Mouse (Mus musculus) limb, embryonic 14.5 days (tissue): ENCODE data around the gene Clpb. TPM values are rescaled to one million over a fixed set of nuclear protein-coding genes. Genes with fewer than 3 reads are reported as not detected.
"Not testable (repeated sequence)": the region's sequence is repeated elsewhere in the genome, so short reads cannot be mapped to it uniquely, and the experiment has no call there.

Experiments
- ATAC-seq: fragments of 200-750 bp; cut with Nextera tagmentation; 2 replicates; pipeline ENCODE4 v1.8.0; 2017; ENCODE audit warnings: low read depth, moderate number of reproducible peaks, moderate TSS enrichment; ENCODE audit not compliant: low FRiP score
- DNase-seq: peaks from one replicate; pipeline ENCODE4 v3.0.0-alpha.2; 2015; ENCODE audit warnings: low spot score
- H3K27ac ChIP-seq: fragments of 300-500 bp; sonication (generic); replicated peaks from 2 replicates; pipeline ENCODE4 v1.5.1; 2014; ENCODE audit warnings: low read depth, mild to moderate bottlenecking, low read length, moderate library complexity, mixed read lengths
- H3K27me3 ChIP-seq: fragments of 300-500 bp; sonication (generic); 2 replicates; pipeline ENCODE4 v1.6.1; 2014; ENCODE audit warnings: low read length, mixed read lengths; ENCODE audit not compliant: control insufficient read depth, insufficient read depth
- H3K36me3 ChIP-seq: fragments of 300-500 bp; sonication (generic); 2 replicates; pipeline ENCODE4 v1.6.1; 2014; ENCODE audit warnings: mild to moderate bottlenecking, low read length, moderate library complexity, mixed read lengths; ENCODE audit not compliant: control insufficient read depth, insufficient read depth
- H3K4me1 ChIP-seq: fragments of 300-500 bp; sonication (generic); 2 replicates; pipeline ENCODE4 v1.6.1; 2014; ENCODE audit warnings: antibody characterized with exemption, low read length, mixed read lengths; ENCODE audit not compliant: control insufficient read depth, insufficient read depth
- H3K4me2 ChIP-seq: fragments of 300-500 bp; sonication (generic); replicated peaks from 2 replicates; pipeline ENCODE4 v1.6.1; 2014; ENCODE audit warnings: low read depth, mild to moderate bottlenecking, low read length, moderate library complexity; ENCODE audit not compliant: severe bottlenecking
- H3K4me3 ChIP-seq: fragments of 300-500 bp; sonication (generic); replicated peaks from 2 replicates; pipeline ENCODE4 v1.5.1; 2014; ENCODE audit warnings: low read length
- H3K9ac ChIP-seq: fragments of 300-500 bp; sonication (generic); 2 replicates; pipeline ENCODE4 v1.6.1; 2014; ENCODE audit warnings: mild to moderate bottlenecking, low read depth, low read length, moderate library complexity; ENCODE audit not compliant: severe bottlenecking
- H3K9me3 ChIP-seq: fragments of 300-500 bp; sonication (generic); 2 replicates; pipeline ENCODE4 v1.6.1; 2016; ENCODE audit warnings: low read length; ENCODE audit not compliant: control insufficient read depth
- POLR2A ChIP-seq: fragments of 200-500 bp; IDR thresholded peaks from 2 replicates; pipeline ENCODE4 v1.8.0; 2012; ENCODE audit warnings: inconsistent platforms, mild to moderate bottlenecking, moderate library complexity, borderline replicate concordance; ENCODE audit not compliant: insufficient read depth, insufficient read length; ENCODE audit errors: extremely low read depth
- WGBS: fragments of 180-500 bp; shearing (Covaris S2); extraction: QIAGEN DNeasy Blood & Tissue Kit; methylation state at CpG from one replicate; pipeline ENCODE4 v1.1.7; 2014; 5-methylcytosine and 5-hydroxymethylcytosine counted together
- polyA plus RNA-seq, 2 experiments: library from polyadenylated mRNA; depleted of rRNA in 1 of 2; stranded (reverse) in 1 of 2; unstranded in 1 of 2; fragments of >200 nt; fragmentation: Nextera tagmentation in 1 of 2; extraction: Ambion mirVana in 1 of 2; gene quantifications; 2 replicates each; pipeline versions ENCODE4 v1.2.1 to v1.2.3; 2012 to 2014

The Clpb gene
- polyA plus RNA-seq, 2 experiments: 27.6 to 41.7 TPM

- Histone ChIP-seq H3K27ac (no peak overlapping the region), H3K4me3 (no peak overlapping the region), H3K4me1 (no peaks in the 10 kb centered on the region), H3K4me2 (no peak overlapping the region), H3K9me3 (no peaks in the 10 kb centered on the region), H3K27me3 (no peaks in the 10 kb centered on the region), H3K9ac (no peak overlapping the region), H3K36me3 (no peaks in the 10 kb centered on the region)
- 31% methylated on average over 4 of the region's 4 CpGs for WGBS
- no peak for TF ChIP-seq POLR2A
- DNase-seq (peak; percentile 50), ATAC-seq (no peak)
Measured at GRCm38 (mm10) chr7:101620373-101620772, 43.1 kb upstream of the Clpb start.

GRCm38 (mm10) chr7:101621861-101622260 is 41.6 kb upstream of the Clpb start:
- ATAC-seq, H3K9ac ChIP-seq, H3K4me1 ChIP-seq, H3K27ac ChIP-seq, H3K4me2 ChIP-seq, DNase-seq, H3K9me3 ChIP-seq, H3K27me3 ChIP-seq, H3K36me3 ChIP-seq, H3K4me3 ChIP-seq: not testable (repeated sequence)
- 84% methylated on average over 4 of the region's 4 CpGs for WGBS

GRCm38 (mm10) chr7:101624283-101624682 is 39.1 kb upstream of the Clpb start:
- no peak for TF ChIP-seq POLR2A
- no peaks in the 10 kb centered on the region for H3K9me3 ChIP-seq
- no peak overlapping the region for H3K4me2 ChIP-seq
- no peaks in the 10 kb centered on the region for H3K27me3 ChIP-seq
- H3K9ac ChIP-seq: no peak overlapping the region
- no peaks in the 10 kb centered on the region for H3K36me3 ChIP-seq
- no peak overlapping the region for H3K27ac ChIP-seq
- WGBS: 71% methylated on average over 6 of the region's 6 CpGs
- H3K4me3 ChIP-seq: no peak overlapping the region
- no peak for DNase-seq
- no peak for ATAC-seq
- no peaks in the 10 kb centered on the region for H3K4me1 ChIP-seq

GRCm38 (mm10) chr7:101627166-101627565 is 36.3 kb upstream of the Clpb start:
- ATAC-seq: not testable (repeated sequence)

GRCm38 (mm10) chr7:101628481-101628880 is 35.0 kb upstream of the Clpb start:
- Histone ChIP-seq H3K9ac (no peak overlapping the region), H3K36me3 (no peaks in the 10 kb centered on the region), H3K9me3 (no peaks in the 10 kb centered on the region), H3K27ac (no peak overlapping the region), H3K4me1 (no peaks in the 10 kb centered on the region), H3K4me3 (no peak overlapping the region), H3K27me3 (no peaks in the 10 kb centered on the region), H3K4me2 (no peak overlapping the region)
- DNase-seq (no peak), ATAC-seq (no peak)
- TF ChIP-seq POLR2A: no peak
- 72% methylated on average over 2 of the region's 2 CpGs for WGBS

More at GRCm38 (mm10) chr7:101627166-101627565, 36.3 kb upstream of the Clpb start:
- not testable (repeated sequence) for DNase-seq, H3K4me2 ChIP-seq, H3K4me1 ChIP-seq, H3K4me3 ChIP-seq, H3K9ac ChIP-seq, H3K27me3 ChIP-seq, H3K9me3 ChIP-seq, H3K27ac ChIP-seq, H3K36me3 ChIP-seq
- 69% methylated on average over 7 of the region's 7 CpGs for WGBS

GRCm38 (mm10) chr7:101633629-101634177 is 29.7 kb upstream of the Clpb start:
- H3K27me3 ChIP-seq: no peaks in the 10 kb centered on the region
- H3K4me2 ChIP-seq: no peak overlapping the region
- ATAC-seq: no peak
- no peak for TF ChIP-seq POLR2A
- H3K9me3 ChIP-seq: no peaks in the 10 kb centered on the region
- H3K4me1 ChIP-seq: no peaks in the 10 kb centered on the region
- H3K4me3 ChIP-seq: no peak overlapping the region
- DNase-seq: no peak
- H3K27ac ChIP-seq: no peak overlapping the region
- H3K9ac ChIP-seq: no peak overlapping the region
- 72% methylated on average over 8 of the region's 8 CpGs for WGBS
- no peaks in the 10 kb centered on the region for H3K36me3 ChIP-seq
